Mouse (Mus musculus): Measurements from ENCODE around the gene Olfr1046. TPM values are rescaled to one million over a fixed set of nuclear protein-coding genes. Genes with fewer than 3 reads are reported as not detected.
"Not testable (repeated sequence)": the region's sequence is repeated elsewhere in the genome, so short reads cannot be mapped to it uniquely, and the experiment has no call there.

Gene Olfr1046
- not detected in 2 replicates for polyA plus RNA-seq (2014; fragmentation: Nextera tagmentation; extraction: Ambion mirVana)

GRCm38 (mm10) chr2:86219214-86219613, at the start of gene Olfr1046:
Olfr1046 (minus strand) TSS chr2:86219314.
- ATAC-seq (ENCODE audit: low FRiP score) (no peak), DNase-seq (ENCODE audit: low spot score) (no peak)
- H3K4me3 ChIP-seq (ENCODE audit: low read depth, low read length), result no peak within 1 kb of the TSS
- no peaks in the 10 kb centered on the region for H3K27me3 ChIP-seq (ENCODE audit: control insufficient read depth, insufficient read depth, low read length)
- H3K27ac ChIP-seq (ENCODE audit: low read depth, low read length), result no peak within 1 kb of the TSS
- H3K4me2 ChIP-seq (replicated peaks; ENCODE audit: low read depth, low read length), result no peak within 1 kb of the TSS
- H3K4me1 ChIP-seq (replicated peaks; ENCODE audit: control insufficient read depth, insufficient read depth, low read length), result no peaks in the 10 kb centered on the region
- no peak within 1 kb of the TSS for H3K9ac ChIP-seq (ENCODE audit: low read depth, low read length)
- WGBS, result 81% methylated on average over 2 of the region's 2 CpGs
- H3K36me3 ChIP-seq (ENCODE audit: control insufficient read depth, insufficient read depth, low read length), result no peaks in the 10 kb centered on the region
- no peaks in the 10 kb centered on the region for H3K9me3 ChIP-seq (ENCODE audit: control insufficient read depth, low read length)

- H3K4me1 ChIP-seq (replicated peaks; ENCODE audit: control insufficient read depth, insufficient read depth, low read length); H3K4me2 ChIP-seq (replicated peaks; ENCODE audit: low read depth, low read length); H3K9me3 ChIP-seq (ENCODE audit: control insufficient read depth, low read length); H3K36me3 ChIP-seq (ENCODE audit: control insufficient read depth, insufficient read depth, low read length); H3K27me3 ChIP-seq (ENCODE audit: control insufficient read depth, insufficient read depth, low read length); H3K27ac ChIP-seq (ENCODE audit: low read depth, low read length); H3K9ac ChIP-seq (ENCODE audit: low read depth, low read length); ATAC-seq (ENCODE audit: low FRiP score); H3K4me3 ChIP-seq (ENCODE audit: low read depth, low read length); DNase-seq (ENCODE audit: low spot score): not testable (repeated sequence)
These were observed 39.1 kb upstream of the Olfr1046 start, which contains the start of gene Olfr1049 for GRCm38 (mm10) chr2:86258228-86258627. Olfr1049 (minus strand) TSS chr2:86258328.

- Histone ChIP-seq H3K4me1 (replicated peaks; ENCODE audit: control insufficient read depth, insufficient read depth, low read length) (no peaks in the 10 kb centered on the region), H3K27ac (ENCODE audit: low read depth, low read length) (no peak within 1 kb of the TSS), H3K9ac (ENCODE audit: low read depth, low read length) (no peak within 1 kb of the TSS), H3K27me3 (ENCODE audit: control insufficient read depth, insufficient read depth, low read length) (no peaks in the 10 kb centered on the region), H3K36me3 (ENCODE audit: control insufficient read depth, insufficient read depth, low read length) (no peaks in the 10 kb centered on the region), H3K9me3 (ENCODE audit: control insufficient read depth, low read length) (no peaks in the 10 kb centered on the region), H3K4me3 (ENCODE audit: low read depth, low read length) (no peak within 1 kb of the TSS), H3K4me2 (replicated peaks; ENCODE audit: low read depth, low read length) (no peak within 1 kb of the TSS)
- DNase-seq (ENCODE audit: low spot score), result no peak
- ATAC-seq (ENCODE audit: low FRiP score), result no peak
These were observed 21.1 kb upstream of the Olfr1046 start, which contains the start of gene Olfr1048 for GRCm38 (mm10) chr2:86240189-86240588. Olfr1048 (minus strand) TSS chr2:86240289.

GRCm38 (mm10) chr2:86231301-86231700, 12.2 kb upstream of the Olfr1046 start, which contains the start of gene Olfr1047:
Olfr1047 (minus strand) TSS chr2:86231401.
- Histone ChIP-seq H3K9ac (ENCODE audit: low read depth, low read length) (no peak within 1 kb of the TSS), H3K4me3 (ENCODE audit: low read depth, low read length) (no peak within 1 kb of the TSS), H3K9me3 (ENCODE audit: control insufficient read depth, low read length) (no peaks in the 10 kb centered on the region), H3K27me3 (ENCODE audit: control insufficient read depth, insufficient read depth, low read length) (no peaks in the 10 kb centered on the region), H3K27ac (ENCODE audit: low read depth, low read length) (no peak within 1 kb of the TSS), H3K4me2 (replicated peaks; ENCODE audit: low read depth, low read length) (no peak within 1 kb of the TSS), H3K36me3 (ENCODE audit: control insufficient read depth, insufficient read depth, low read length) (no peaks in the 10 kb centered on the region), H3K4me1 (replicated peaks; ENCODE audit: control insufficient read depth, insufficient read depth, low read length) (no peaks in the 10 kb centered on the region)
- WGBS, result 88% methylated on average over 1 of the region's 1 CpGs
- DNase-seq (ENCODE audit: low spot score) (no peak), ATAC-seq (ENCODE audit: low FRiP score) (no peak)

- ATAC-seq (ENCODE audit: low FRiP score) (no peak), DNase-seq (ENCODE audit: low spot score) (no peak)
- Histone ChIP-seq H3K27ac (ENCODE audit: low read depth, low read length) (no peak within 1 kb of the TSS), H3K9me3 (ENCODE audit: control insufficient read depth, low read length) (no peaks in the 10 kb centered on the region), H3K27me3 (ENCODE audit: control insufficient read depth, insufficient read depth, low read length) (no peaks in the 10 kb centered on the region), H3K4me3 (ENCODE audit: low read depth, low read length) (no peak within 1 kb of the TSS), H3K36me3 (ENCODE audit: control insufficient read depth, insufficient read depth, low read length) (no peaks in the 10 kb centered on the region), H3K4me1 (replicated peaks; ENCODE audit: control insufficient read depth, insufficient read depth, low read length) (no peaks in the 10 kb centered on the region), H3K9ac (ENCODE audit: low read depth, low read length) (no peak within 1 kb of the TSS), H3K4me2 (replicated peaks; ENCODE audit: low read depth, low read length) (no peak within 1 kb of the TSS)
These were observed 16.2 kb downstream of the Olfr1046 start, which contains the start of gene Olfr1045 for GRCm38 (mm10) chr2:86202909-86203308. Olfr1045 (minus strand) TSS chr2:86203009.

GRCm38 (mm10) chr2:86195863-86196262, 23.3 kb downstream of the Olfr1046 start:
- Histone ChIP-seq H3K4me2 (replicated peaks; ENCODE audit: low read depth, low read length) (no peak overlapping the region), H3K4me1 (replicated peaks; ENCODE audit: control insufficient read depth, insufficient read depth, low read length) (no peaks in the 10 kb centered on the region), H3K9ac (ENCODE audit: low read depth, low read length) (no peak overlapping the region), H3K36me3 (ENCODE audit: control insufficient read depth, insufficient read depth, low read length) (no peaks in the 10 kb centered on the region), H3K27me3 (ENCODE audit: control insufficient read depth, insufficient read depth, low read length) (no peaks in the 10 kb centered on the region), H3K9me3 (ENCODE audit: control insufficient read depth, low read length) (no peaks in the 10 kb centered on the region), H3K4me3 (ENCODE audit: low read depth, low read length) (no peak overlapping the region), H3K27ac (ENCODE audit: low read depth, low read length) (no peak overlapping the region)
- ATAC-seq (ENCODE audit: low FRiP score) (no peak), DNase-seq (ENCODE audit: low spot score) (no peak)
- WGBS, result 46% methylated on average over 1 of the region's 1 CpGs

- Histone ChIP-seq H3K4me3 (ENCODE audit: low read depth, low read length) (no peak within 1 kb of the TSS), H3K4me1 (replicated peaks; ENCODE audit: control insufficient read depth, insufficient read depth, low read length) (no peaks in the 10 kb centered on the region), H3K4me2 (replicated peaks; ENCODE audit: low read depth, low read length) (no peak within 1 kb of the TSS), H3K9me3 (ENCODE audit: control insufficient read depth, low read length) (no peaks in the 10 kb centered on the region), H3K36me3 (ENCODE audit: control insufficient read depth, insufficient read depth, low read length) (no peaks in the 10 kb centered on the region), H3K27ac (ENCODE audit: low read depth, low read length) (no peak within 1 kb of the TSS), H3K27me3 (ENCODE audit: control insufficient read depth, insufficient read depth, low read length) (no peaks in the 10 kb centered on the region), H3K9ac (ENCODE audit: low read depth, low read length) (no peak within 1 kb of the TSS)
- ATAC-seq (ENCODE audit: low FRiP score) (no peak), DNase-seq (ENCODE audit: low spot score) (no peak)
These were observed 33.5 kb downstream of the Olfr1046 start, which contains the start of gene Olfr52 for GRCm38 (mm10) chr2:86185583-86185982. Olfr52 (minus strand) TSS chr2:86185683.

GRCm38 (mm10) chr2:86179950-86180349, 39.2 kb downstream of the Olfr1046 start:
- H3K4me1 ChIP-seq (replicated peaks; ENCODE audit: control insufficient read depth, insufficient read depth, low read length), result no peaks in the 10 kb centered on the region
- H3K36me3 ChIP-seq (ENCODE audit: control insufficient read depth, insufficient read depth, low read length), result no peaks in the 10 kb centered on the region
- H3K9ac ChIP-seq (ENCODE audit: low read depth, low read length), result no peak overlapping the region
- DNase-seq (ENCODE audit: low spot score) (no peak), ATAC-seq (ENCODE audit: low FRiP score) (no peak)
- no peak overlapping the region for H3K27ac ChIP-seq (ENCODE audit: low read depth, low read length)
- 74% methylated on average over 3 of the region's 3 CpGs for WGBS
- H3K4me3 ChIP-seq (ENCODE audit: low read depth, low read length), result no peak overlapping the region
- H3K9me3 ChIP-seq (ENCODE audit: control insufficient read depth, low read length), result no peaks in the 10 kb centered on the region
- no peaks in the 10 kb centered on the region for H3K27me3 ChIP-seq (ENCODE audit: control insufficient read depth, insufficient read depth, low read length)
- no peak overlapping the region for H3K4me2 ChIP-seq (replicated peaks; ENCODE audit: low read depth, low read length)

GRCm38 (mm10) chr2:86177720-86178119, 41.4 kb downstream of the Olfr1046 start, which contains the start of gene Olfr1044:
Olfr1044 (minus strand) TSS chr2:86177820.
- H3K4me2 ChIP-seq (replicated peaks; ENCODE audit: low read depth, low read length), result no peak within 1 kb of the TSS
- H3K4me3 ChIP-seq (ENCODE audit: low read depth, low read length), result no peak within 1 kb of the TSS
- no peak for ATAC-seq (ENCODE audit: low FRiP score)
- H3K9me3 ChIP-seq (ENCODE audit: control insufficient read depth, low read length), result no peaks in the 10 kb centered on the region
- H3K27ac ChIP-seq (ENCODE audit: low read depth, low read length), result no peak within 1 kb of the TSS
- H3K9ac ChIP-seq (ENCODE audit: low read depth, low read length), result no peak within 1 kb of the TSS
- H3K4me1 ChIP-seq (replicated peaks; ENCODE audit: control insufficient read depth, insufficient read depth, low read length), result no peaks in the 10 kb centered on the region
- H3K27me3 ChIP-seq (ENCODE audit: control insufficient read depth, insufficient read depth, low read length), result no peaks in the 10 kb centered on the region
- no peaks in the 10 kb centered on the region for H3K36me3 ChIP-seq (ENCODE audit: control insufficient read depth, insufficient read depth, low read length)
- DNase-seq (ENCODE audit: low spot score), result no peak

Data from hindbrain, embryonic 11.5 days (tissue).